Mouse (Mus musculus): ENCODE data around the gene Bace2.

Bace2 gene

DNA sequence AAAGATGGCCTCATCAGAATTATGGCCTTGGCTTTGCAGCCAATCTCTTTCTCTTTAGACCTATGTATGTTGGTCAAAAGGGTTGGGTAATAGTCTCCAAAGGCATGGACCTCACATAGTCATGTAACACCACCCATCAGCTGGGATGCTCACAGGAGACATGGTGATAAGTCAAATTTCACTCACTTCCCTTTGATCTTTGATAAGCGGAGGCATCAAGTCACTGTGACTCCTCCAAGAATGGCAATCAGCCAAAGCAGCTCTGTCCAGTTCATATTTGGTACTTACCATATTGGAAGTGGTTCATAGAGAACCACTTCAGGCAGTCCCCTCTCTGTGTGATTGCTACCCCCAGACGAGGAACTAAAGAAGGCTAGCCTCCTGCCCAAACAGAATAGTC lies 118.1 kb downstream of the Bace2 start:
- no peak for DNase-seq

DNA sequence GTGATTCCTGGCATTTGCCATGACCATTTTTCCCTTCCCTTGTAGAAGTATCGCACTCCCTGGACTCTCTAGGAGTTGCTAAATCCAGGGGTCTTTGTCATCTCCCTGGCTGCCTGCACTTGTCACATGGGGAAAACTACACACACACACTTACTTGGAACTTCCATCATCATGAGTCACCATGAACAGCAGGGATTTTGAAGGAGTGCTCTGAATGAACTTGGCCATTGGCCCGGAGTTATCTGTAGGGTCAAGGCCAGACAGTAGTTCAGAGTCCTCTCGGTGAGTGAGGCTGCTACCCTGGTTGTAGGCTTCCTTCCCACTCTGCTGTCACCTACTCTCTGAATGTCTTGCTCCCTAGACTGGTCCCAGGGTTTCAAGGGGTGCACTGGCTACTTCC lies 119.0 kb downstream of the Bace2 start:
- DNase-seq = no peak

DNA sequence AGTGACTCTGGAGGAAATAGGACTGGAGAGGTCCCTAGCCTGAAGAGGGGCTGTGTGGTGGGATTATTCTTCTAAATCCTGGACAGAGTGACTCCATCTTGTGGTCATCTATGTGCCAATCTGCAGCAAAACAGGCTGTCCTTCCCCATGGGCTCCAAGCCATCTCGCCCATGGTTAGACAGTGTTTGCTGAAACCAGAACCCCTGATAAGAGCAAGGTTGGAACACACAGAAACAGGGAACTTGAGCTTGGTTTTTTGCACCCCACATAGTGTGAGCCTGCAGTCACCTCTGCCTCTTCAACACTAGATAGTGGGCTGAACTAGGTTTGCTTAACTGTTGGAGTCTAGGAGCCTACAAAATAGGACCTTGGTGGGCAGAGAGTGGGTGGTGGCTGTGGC lies 120.0 kb downstream of the Bace2 start:
- no peak for DNase-seq

DNA sequence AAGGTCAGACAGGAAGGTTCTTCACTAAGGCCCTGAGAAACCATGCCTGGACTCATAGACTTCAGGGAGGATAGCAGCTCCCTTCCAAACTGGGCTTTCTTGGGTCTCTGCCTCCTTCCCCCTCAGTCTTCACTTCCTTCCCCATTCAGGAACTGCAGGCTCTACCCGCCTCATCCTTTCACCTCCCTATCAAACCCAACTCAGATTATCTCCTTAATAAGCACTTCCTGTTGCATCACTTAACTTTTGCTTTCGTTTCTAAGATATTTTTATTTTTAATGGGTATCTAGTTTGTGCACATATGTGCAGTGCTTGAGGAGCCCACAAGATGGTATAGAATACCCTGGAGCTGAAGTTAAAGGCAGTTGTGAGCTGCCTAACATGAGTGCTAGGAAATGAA lies 122.1 kb downstream of the Bace2 start:
- DNase-seq = no peak

DNA sequence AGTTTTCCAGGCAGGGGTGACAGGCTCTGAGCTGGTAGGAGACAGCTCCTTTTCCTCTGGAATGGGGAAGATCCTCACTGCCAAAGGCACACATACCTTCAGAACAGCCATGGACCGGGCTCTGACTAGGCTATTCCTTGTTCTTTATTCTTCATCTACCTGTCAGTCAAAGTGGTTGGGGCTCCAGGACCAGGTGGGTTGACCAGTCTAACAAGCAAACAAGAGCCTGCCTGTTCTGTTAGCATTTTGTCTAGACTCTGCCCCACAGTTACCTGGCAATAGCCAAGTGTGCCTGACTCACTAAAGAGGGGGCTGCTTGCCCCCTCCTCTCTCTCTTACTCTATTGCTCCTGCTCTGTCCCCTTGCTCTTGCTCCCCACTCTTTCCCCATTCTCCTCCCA lies 135.8 kb downstream of the Bace2 start:
- DNase-seq = no peak
